ENCODE assay signal across 11 mouse cellular contexts in the genomic region with DNA sequence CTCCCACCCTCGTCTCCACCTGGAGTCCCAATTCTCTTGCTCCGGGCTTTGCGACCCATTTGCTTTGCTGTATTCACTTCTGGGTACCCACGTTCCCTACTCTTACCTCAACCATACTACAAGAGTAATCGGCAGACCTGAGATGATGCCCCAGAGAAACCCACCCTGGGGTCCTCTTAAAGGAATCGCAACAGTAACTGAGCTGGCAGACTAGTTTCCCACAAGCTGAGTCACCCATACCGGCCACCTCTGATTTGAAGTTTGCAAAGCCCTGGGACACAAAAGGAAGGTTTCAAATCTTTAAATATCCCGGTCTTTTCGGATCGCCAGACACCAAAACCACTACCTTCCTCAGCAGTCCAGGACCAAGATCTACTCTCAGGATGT. TPM values are rescaled to one million over a fixed set of nuclear protein-coding genes. Genes with fewer than 3 reads are reported as not detected.
DNase-seq lines count a peak whose midpoint lies in the region; ATAC-seq and TF ChIP-seq lines count a peak whose summit lies in the region.
"Had no signal": no experiment of that assay in that cellular context is flagged by ENCODE, and none has a peak within 500 bp of the region (broad histone marks: within the 10 kb centered on the region; RNA-seq: fewer than 3 reads in every experiment).

No protein-coding gene starts in this region.

- H3K27me3 ChIP-seq in heart, postnatal 0 days (ENCODE audit: control insufficient read depth, insufficient read depth, low read length) = peaks cover 71% of the 10 kb centered on the region
- peaks cover 92% of the 10 kb centered on the region for H3K27me3 ChIP-seq in embryonic facial prominence, embryonic 15.5 days
- peaks cover 71% of the 10 kb centered on the region for H3K27me3 ChIP-seq in intestine, embryonic 16.5 days (replicated peaks; ENCODE audit: control insufficient read depth, insufficient read depth, low read length)
- peaks cover 94% of the 10 kb centered on the region for H3K27me3 ChIP-seq in neural tube, embryonic 11.5 days (ENCODE audit: control insufficient read depth, insufficient read depth, low read length)

- no peak for DNase-seq in heart, postnatal 0 days (ENCODE audit: low spot score)
- no peak for DNase-seq in heart, adult 8-10 months (ENCODE audit: low spot score)
- DNase-seq in neural tube, embryonic 11.5 days (ENCODE audit: low spot score) = no peak
- DNase-seq in layer of hippocampus, adult 11-12 months (ENCODE audit: low spot score) = no peak
- no peak for DNase-seq in adrenal gland, postnatal 10 days
- DNase-seq: layer of hippocampus, postnatal 36 days had no signal

- H3K36me3 ChIP-seq in heart, postnatal 0 days (replicated peaks; ENCODE audit: control insufficient read depth, insufficient read depth, low read length) = no peaks in the 10 kb centered on the region
- H3K36me3 ChIP-seq in embryonic facial prominence, embryonic 15.5 days = no peaks in the 10 kb centered on the region
- no peaks in the 10 kb centered on the region for H3K36me3 ChIP-seq in intestine, embryonic 16.5 days (ENCODE audit: control insufficient read depth, insufficient read depth, low read length)
- H3K36me3 ChIP-seq in neural tube, embryonic 11.5 days (ENCODE audit: control insufficient read depth, insufficient read depth, low read length) = no peaks in the 10 kb centered on the region

- H3K9me3 ChIP-seq in heart, postnatal 0 days (replicated peaks; ENCODE audit: control insufficient read depth, low read length) = no peaks in the 10 kb centered on the region
- no peaks in the 10 kb centered on the region for H3K9me3 ChIP-seq in embryonic facial prominence, embryonic 15.5 days (replicated peaks)
- no peaks in the 10 kb centered on the region for H3K9me3 ChIP-seq in intestine, embryonic 16.5 days (ENCODE audit: control insufficient read depth, low read length)
- no peaks in the 10 kb centered on the region; the same call in 1 of the 2 replicates for H3K9me3 ChIP-seq in neural tube, embryonic 11.5 days (ENCODE audit: control insufficient read depth, low read length)

- H3K9ac ChIP-seq in heart, postnatal 0 days (replicated peaks; ENCODE audit: low read depth, low read length) = no peak overlapping the region
- no peak overlapping the region for H3K9ac ChIP-seq in embryonic facial prominence, embryonic 15.5 days
- H3K9ac ChIP-seq in intestine, embryonic 16.5 days (ENCODE audit: low read depth, low read length) = no peak overlapping the region
- H3K9ac ChIP-seq in neural tube, embryonic 11.5 days (ENCODE audit: low read length) = no peak overlapping the region

- no peak for ATAC-seq in heart, postnatal 0 days (ENCODE audit: insufficient read depth, low read depth)
- no peak for ATAC-seq in embryonic facial prominence, embryonic 15.5 days (ENCODE audit: insufficient number of reproducible peaks, low FRiP score, low TSS enrichment, low read depth)
- ATAC-seq in intestine, embryonic 16.5 days = no peak
- ATAC-seq in neural tube, embryonic 11.5 days (ENCODE audit: insufficient read depth, low FRiP score, low TSS enrichment) = no peak
- ATAC-seq in megakaryocyte-erythroid progenitor cell, adult 5-6 weeks (replicated peaks; ENCODE audit: low FRiP score, low TSS enrichment, poor library complexity, severe bottlenecking) = no peak

- peak overlapping the region; percentile 49 for H3K4me2 ChIP-seq in heart, postnatal 0 days (ENCODE audit: low read depth, low read length)
- H3K4me2 ChIP-seq in embryonic facial prominence, embryonic 15.5 days (replicated peaks) = peak overlapping the region; percentile 67
- H3K4me2 ChIP-seq in intestine, embryonic 16.5 days (ENCODE audit: low read depth, low read length) = peak overlapping the region; percentile 54; the same call in 1 of the 2 replicates
- peak overlapping the region; percentile 41 for H3K4me2 ChIP-seq in neural tube, embryonic 11.5 days (ENCODE audit: low read depth)

- 1% methylated on average over 10 of the region's 10 CpGs for WGBS in heart, postnatal 0 days
- WGBS in embryonic facial prominence, embryonic 15.5 days = 2% methylated on average over 10 of the region's 10 CpGs
- WGBS in intestine, embryonic 16.5 days = 2% methylated on average over 10 of the region's 10 CpGs
- WGBS in neural tube, embryonic 11.5 days = under 1% methylated on average over 10 of the region's 10 CpGs

- TF ChIP-seq CTCF in heart, postnatal 0 days (IDR thresholded peaks at IDR 0.05; ENCODE audit: low read depth) = no peak

- TF ChIP-seq EP300 in heart, postnatal 0 days (IDR thresholded peaks at IDR 0.05; ENCODE audit: low read depth) = no peak

- no peak overlapping the region for H3K27ac ChIP-seq in heart, postnatal 0 days (ENCODE audit: low read depth)
- no peak overlapping the region for H3K27ac ChIP-seq in embryonic facial prominence, embryonic 15.5 days (replicated peaks)
- no peak overlapping the region for H3K27ac ChIP-seq in intestine, embryonic 16.5 days (ENCODE audit: low read length)
- no peak overlapping the region for H3K27ac ChIP-seq in neural tube, embryonic 11.5 days (ENCODE audit: low read depth, low read length)

- H3K4me3 ChIP-seq in heart, postnatal 0 days (ENCODE audit: low read depth, low read length) = peak overlapping the region; percentile 28
- H3K4me3 ChIP-seq in embryonic facial prominence, embryonic 15.5 days (replicated peaks) = peak overlapping the region; percentile 38
- peak overlapping the region; percentile 39 for H3K4me3 ChIP-seq in intestine, embryonic 16.5 days (ENCODE audit: low read length)
- H3K4me3 ChIP-seq in neural tube, embryonic 11.5 days (ENCODE audit: low read depth, low read length) = no peak overlapping the region; the same call in 1 of the 2 replicates

- H3K4me1 ChIP-seq in heart, postnatal 0 days (ENCODE audit: control insufficient read depth, insufficient read depth) = no peaks in the 10 kb centered on the region
- peaks cover 18% of the 10 kb centered on the region for H3K4me1 ChIP-seq in embryonic facial prominence, embryonic 15.5 days
- H3K4me1 ChIP-seq in intestine, embryonic 16.5 days (ENCODE audit: control insufficient read depth, insufficient read depth, low read length) = peaks cover 16% of the 10 kb centered on the region
- peaks cover 5% of the 10 kb centered on the region; the same call in 1 of the 2 replicates for H3K4me1 ChIP-seq in neural tube, embryonic 11.5 days (ENCODE audit: control insufficient read depth, insufficient read depth, low read length)

RNA-seq across cellular contexts. Expression of gene Nkx2-9, which starts 0.7 kb away (rescaled TPM):
- total RNA-seq in heart, postnatal 0 days (2014; rRNA removed; ENCODE audit: low replicate concordance) = not detected in 2 replicates
- polyA plus RNA-seq in heart, postnatal 0 days (2015; fragmentation: Nextera tagmentation; extraction: Ambion mirVana) = not detected in 2 replicates
- total RNA-seq in heart, adult 8-10 months (2022) = under 1 TPM in 2 of 4 experiments, not detected in 2; 0.34 to 0.57 TPM
- polyA plus RNA-seq in embryonic facial prominence, embryonic 15.5 days (2015; fragmentation: Nextera tagmentation; extraction: Ambion mirVana) = not detected in 2 replicates
- polyA plus RNA-seq in intestine, embryonic 16.5 days (2015; fragmentation: Nextera tagmentation; extraction: Ambion mirVana) = not detected in 2 replicates
- polyA plus RNA-seq in neural tube, embryonic 11.5 days (2014; fragmentation: Nextera tagmentation; extraction: Ambion mirVana) = 0.38 and 0.85 TPM in 2 replicates
- total RNA-seq in megakaryocyte-erythroid progenitor cell, adult 5-6 weeks (2014; fragmentation: Nextera tagmentation) = not detected in 2 replicates
- total RNA-seq in megakaryocyte-erythroid progenitor cell, adult 5-6 weeks (2017) = not detected in 2 replicates
- total RNA-seq in adrenal gland, postnatal 10 days (2021) = not detected
- total RNA-seq: common myeloid progenitor, adult 5-6 weeks; gastrocnemius, postnatal 4 days; layer of hippocampus, postnatal 36 days had no signal
